Mouse (Mus musculus): ENCODE measurements around the gene Slc25a47. TPM values are rescaled to one million over a fixed set of nuclear protein-coding genes. Genes with fewer than 3 reads are reported as not detected.

Slc25a47 gene
- 10 to 100 TPM in 1 of 2 experiments, 1 to 10 TPM in 1; 8.6 to 10.5 TPM for total RNA-seq (2021)
- long read RNA-seq, experiment 1, partial matches to known transcripts: 1 of 6 reads
- long read RNA-seq, experiment 1, other reads (novel, unspliced or antisense): 4 of 6 reads
- long read RNA-seq, experiment 2, partial matches to known transcripts: 3 of 7 reads
- long read RNA-seq, experiment 2, other reads (novel, unspliced or antisense): 4 of 7 reads

DNA sequence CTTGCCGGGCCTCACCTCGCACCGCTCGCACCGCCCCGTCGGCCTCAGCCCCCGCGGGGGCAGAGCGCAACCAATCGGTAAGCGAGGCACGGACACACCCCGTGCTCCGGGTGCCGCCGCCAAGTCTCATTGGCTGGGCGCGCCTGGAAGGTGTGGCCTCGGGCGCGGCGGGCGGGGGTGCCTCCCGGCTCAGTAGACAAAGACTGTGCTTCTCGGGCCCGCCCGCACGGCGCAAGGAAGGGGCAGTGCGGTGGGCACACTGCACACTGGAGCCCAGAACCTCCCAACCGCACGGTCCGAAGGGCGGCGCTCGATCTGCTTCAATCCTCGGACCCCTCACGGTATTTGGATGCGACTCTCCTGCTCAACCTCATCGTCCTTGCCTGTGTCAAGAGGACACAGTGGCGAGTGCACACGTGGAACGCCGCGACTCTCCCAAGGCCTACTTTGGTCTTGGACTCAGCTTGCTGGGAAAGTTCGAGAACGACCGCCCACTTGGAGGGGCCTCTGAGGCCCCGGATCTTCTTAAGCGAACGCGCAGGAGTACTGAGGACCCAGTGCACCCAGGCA lies at the start of gene Slc25a47, which contains the start of gene Slc25a29:
Gene Slc25a47, plus strand, starts transcription at position 207 of the 570 bp plus-strand sequence.
Gene Slc25a29, minus strand, starts transcription at position 44 of the 570 bp plus-strand sequence.
- DNase-seq (ENCODE audit: low spot score in 2 of 2): peak; percentile 96 to 97

DNA sequence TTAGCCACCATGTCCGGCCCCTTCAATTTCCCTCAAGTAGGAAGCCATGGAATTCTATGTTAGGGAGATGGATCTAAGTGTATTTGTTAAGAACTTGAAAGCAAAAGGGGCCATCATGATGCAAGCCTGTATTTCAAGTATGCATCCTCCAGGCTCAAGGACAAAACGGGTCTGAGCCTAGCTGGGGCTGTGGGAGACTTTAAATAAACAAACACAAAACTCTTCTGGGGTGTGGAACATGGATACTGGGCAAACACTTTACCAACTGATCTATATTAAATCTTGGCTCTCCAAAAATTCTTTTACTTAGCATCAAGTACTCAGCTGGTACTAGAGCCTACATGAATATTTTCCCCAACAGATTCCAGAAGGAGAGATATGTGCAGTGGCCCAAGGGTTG lies 48.5 kb upstream of the Slc25a47 start:
- DNase-seq (ENCODE audit: low spot score in 2 of 2): no peak

DNA sequence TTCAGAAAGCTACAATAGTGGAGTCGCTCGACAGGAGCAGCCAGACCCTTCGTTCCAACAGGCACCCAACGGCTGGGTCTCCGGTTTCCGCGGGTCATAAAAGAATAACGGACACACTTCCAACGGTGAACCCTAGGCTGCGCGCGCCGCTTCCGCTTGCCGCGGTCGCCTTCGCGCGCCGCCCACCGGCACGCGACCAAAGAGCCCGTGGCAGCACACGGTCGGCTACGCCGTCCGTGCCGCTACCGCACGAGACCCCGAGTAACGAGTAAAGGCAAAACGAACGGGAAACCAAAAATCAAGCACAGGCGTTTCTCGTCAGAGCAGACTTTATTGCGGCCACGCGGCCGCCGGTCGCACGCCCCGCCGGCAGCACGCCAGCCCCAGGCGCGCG lies 43.7 kb upstream of the Slc25a47 start:
- peak; percentile 71 to 84 for DNase-seq (ENCODE audit: low spot score in 2 of 2)

DNA sequence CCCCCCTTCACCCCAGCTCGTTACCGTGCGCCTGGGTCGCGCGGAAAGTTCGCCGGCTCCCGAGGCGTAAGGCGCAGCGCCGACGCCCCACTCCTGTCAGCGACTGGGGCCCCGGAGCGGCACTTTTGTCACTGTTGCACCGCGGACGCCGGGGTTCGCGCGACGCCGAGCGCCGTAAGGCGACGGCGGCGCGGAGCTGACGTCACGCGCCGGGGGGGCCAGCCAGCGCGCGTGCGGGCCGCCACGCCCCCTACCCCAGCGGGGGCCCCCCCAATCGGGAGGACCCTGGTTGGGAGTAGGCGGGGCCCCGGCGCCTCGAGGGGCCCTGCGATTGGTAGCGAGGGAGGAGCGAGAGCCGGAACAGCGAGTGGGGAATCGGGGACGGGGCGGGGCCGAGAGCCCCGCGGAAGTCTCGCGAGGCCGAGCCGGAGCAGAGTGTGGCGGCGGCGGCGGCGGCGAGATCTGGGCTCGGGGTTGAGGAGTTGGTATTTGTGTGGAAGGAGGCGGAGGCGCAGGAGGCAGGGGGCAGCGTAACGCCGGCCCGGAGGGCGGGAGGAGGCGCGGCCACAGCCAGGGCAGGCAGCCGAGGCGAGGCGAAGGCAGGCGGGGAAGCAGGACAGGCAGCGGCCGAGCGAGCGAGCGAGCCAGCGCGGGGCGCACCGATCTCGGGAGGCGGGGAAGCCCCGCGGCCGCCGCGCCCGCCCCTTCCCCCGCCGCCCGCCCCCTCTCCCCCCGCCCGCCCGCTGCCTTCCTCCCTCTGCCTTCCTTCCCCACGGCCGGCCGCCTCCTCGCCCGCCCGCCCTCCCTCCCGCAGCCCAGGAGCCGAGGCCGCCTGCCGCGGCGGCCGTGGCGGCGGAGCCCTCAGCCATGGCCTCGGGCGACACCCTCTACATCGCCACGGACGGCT lies 43.0 kb upstream of the Slc25a47 start, which contains the start of gene Yy1:
Gene Yy1, plus strand, starts transcription at position 428 of the 907 bp plus-strand sequence.
- DNase-seq (ENCODE audit: low spot score in 2 of 2): peak; percentile 99

DNA sequence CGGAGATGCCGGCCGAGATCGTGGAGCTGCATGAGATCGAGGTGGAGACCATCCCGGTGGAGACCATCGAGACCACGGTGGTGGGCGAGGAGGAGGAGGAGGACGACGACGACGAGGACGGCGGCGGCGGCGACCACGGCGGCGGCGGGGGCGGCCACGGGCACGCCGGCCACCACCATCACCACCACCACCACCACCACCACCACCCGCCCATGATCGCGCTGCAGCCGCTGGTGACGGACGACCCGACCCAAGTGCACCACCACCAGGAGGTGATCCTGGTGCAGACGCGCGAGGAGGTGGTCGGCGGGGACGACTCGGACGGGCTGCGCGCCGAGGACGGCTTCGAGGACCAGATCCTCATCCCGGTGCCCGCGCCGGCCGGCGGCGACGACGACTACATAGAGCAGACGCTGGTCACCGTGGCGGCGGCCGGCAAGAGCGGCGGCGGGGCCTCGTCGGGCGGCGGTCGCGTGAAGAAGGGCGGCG lies 42.3 kb upstream of the Slc25a47 start:
- peak; percentile 34 to 50 for DNase-seq (ENCODE audit: low spot score in 2 of 2)

DNA sequence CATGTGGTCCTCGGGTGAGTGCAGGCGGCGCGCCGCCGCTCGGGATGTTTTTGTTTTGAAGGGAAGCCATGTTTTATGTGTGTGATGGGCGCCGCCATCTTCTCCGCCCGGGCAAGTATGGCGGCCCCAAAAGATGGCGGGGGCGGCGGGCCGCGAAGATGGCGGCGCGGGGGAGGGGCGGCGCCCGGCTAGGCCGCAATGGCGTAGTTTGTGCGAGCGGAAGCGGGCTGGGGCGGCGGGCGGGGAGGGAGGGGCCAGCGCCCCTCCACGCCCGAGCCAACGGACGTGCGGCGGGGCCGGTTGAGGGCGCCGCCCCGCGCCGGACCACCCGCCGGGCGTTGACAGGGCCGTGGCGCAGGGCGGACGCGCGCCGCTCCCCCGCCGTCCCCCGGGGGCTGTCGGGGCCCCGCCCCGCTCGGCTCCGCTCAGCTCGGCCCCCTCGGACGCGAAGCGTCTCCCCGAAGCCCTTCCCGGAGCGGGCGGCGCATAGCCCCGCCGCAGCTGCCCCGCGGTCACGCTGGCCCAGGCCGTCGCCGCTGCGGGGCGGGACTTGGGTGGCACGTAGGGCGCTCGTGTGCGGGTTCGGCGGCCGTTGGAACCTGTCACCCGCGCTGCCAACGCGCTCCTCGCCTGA lies 41.7 kb upstream of the Slc25a47 start:
- DNase-seq (ENCODE audit: low spot score in 2 of 2): peak; percentile 75 to 83

DNA sequence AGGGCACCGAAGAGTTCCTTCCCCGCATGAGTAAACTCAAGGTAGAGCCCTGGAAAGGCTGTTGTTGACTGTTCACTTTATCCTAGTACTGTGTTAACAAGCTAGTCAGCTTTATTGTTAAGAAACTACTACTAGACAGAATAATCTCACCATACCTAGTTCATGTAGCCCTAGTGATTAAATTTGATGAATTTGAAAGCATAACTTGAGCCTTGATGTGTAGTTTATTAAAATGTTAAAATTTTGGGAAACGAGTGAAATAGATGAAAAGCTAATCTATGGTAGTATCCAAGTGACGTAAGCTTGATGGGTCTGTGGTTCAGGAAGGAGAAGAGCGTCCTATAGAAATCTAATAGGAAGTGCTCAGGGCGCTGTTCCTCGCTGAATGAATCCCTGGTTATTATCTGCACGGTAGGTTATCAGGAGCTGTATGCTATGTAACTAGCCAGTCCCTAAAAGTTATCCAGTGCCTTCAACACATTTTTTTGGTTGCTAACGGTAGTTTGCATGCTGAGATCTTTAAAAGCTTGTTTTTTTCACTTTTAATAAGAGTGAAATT lies 40.8 kb upstream of the Slc25a47 start:
- no peak for DNase-seq (ENCODE audit: low spot score in 2 of 2)

DNA sequence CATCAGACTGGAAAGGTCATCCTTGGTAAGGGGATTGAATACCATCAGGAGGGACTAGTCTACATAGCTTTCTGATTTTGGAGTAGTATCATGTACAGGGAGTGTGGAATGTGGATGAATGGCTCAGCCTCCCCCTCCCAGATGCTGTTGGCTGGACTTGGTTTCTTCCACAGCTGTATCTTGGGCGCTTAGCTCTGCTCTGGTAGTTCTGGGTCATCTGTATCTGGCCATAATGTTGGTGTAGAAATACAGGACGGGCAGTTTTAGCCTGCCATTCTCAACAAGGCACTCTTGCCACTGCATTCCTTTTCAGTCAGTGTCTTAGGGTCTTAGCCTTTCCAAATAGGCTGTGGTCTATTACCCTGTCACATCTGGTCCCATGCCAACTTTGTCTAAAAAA lies 34.2 kb upstream of the Slc25a47 start:
- no peak for DNase-seq (ENCODE audit: low spot score in 2 of 2)

DNA sequence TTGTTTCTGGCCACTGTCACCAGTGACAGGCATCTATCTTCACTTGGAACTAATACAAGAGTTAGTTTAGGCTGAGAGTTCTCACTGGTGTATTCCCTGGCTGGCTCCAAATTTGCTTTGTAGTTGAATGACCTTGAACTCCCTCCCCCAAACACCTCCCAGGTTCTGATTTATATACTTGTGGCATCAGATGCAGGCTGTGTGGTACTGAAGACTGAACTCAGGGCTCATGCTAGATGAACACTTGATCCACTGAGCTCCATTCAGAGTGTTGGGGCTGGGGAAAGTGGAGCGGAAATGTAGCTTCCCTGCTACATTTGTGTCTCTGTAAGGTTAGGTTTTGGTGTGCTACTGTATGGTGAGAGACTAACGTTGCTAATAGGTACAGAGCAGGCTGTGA lies 31.5 kb upstream of the Slc25a47 start:
- DNase-seq (ENCODE audit: low spot score in 2 of 2): no peak

DNA sequence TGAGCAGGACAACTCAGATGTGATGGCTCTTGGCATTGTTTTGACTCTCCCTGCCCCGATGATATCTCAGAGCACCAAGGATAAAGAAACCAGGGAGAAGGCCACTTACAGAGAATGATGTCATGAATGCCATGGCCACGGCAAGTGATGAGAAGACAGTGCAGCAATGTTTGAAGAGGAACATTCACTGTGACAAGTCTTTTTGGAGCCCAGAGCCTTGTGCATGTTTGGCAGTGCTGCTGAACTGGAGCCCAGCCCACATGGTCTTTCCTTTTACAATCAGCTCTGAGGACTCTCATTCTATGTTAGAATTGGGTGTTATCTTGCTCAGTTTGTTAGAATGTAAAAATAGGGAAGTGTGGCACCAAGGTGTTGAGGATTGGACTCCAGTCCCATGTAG lies 27.4 kb upstream of the Slc25a47 start:
- DNase-seq (ENCODE audit: low spot score in 2 of 2): no peak

DNA sequence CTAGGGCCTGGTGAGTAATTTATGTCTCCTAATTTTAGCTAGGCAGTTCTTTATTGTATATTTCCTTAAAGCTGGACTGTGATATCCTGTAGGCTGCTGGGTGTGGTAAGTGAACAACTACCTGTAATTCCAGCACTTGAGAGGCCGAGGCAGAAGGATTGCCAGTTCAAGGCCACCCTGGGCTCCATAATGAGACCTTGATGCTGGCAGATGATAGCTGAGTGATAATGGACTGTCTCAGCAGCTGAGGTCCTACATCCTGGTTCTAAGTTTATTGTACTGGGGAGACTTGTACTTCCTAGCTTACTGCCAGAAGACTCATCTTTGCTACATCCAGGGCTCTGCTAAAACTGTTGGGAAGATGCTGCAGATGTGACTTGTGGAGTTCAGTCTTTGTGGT lies 26.1 kb upstream of the Slc25a47 start:
- no peak for DNase-seq (ENCODE audit: low spot score in 2 of 2)

DNA sequence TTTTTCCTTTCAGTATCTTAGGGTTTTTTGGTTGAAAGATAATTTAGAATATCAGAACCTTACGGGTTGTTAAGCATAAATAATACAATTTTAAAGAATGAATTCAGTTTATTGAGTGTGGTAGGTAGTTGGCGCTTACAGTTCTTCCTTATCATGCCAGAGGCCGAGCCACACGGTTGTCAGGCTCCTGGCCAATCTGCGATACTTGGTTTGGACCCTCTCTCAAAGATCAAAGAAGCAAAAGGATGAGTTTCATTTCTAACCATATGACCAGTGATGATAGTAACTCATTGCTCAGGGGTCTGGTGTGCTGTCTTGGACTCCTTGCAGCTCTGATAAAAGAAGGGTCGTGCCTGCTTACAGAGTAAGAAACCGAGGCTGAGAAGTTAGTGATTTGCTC lies 25.5 kb upstream of the Slc25a47 start:
- no peak for DNase-seq (ENCODE audit: low spot score in 2 of 2)

DNA sequence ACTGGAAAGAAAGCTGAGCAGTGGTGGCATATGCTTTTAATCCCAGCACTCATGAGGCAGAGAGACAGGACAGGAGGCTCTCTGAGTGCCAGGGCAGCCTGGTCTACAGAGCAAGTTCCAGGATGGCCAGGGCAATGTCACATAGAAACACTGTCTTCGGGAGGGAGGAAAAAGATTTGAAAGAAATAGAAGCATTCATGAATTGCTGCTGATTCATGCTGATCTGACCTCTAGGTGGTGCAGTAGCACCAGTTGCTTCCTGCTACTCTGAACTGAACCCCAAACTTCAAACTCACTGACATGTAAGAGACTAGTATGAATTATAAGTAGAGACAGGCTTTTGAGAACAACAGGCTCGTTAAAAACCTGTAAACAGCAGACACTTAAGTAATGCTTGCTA lies 24.7 kb upstream of the Slc25a47 start:
- DNase-seq (ENCODE audit: low spot score in 2 of 2): no peak

DNA sequence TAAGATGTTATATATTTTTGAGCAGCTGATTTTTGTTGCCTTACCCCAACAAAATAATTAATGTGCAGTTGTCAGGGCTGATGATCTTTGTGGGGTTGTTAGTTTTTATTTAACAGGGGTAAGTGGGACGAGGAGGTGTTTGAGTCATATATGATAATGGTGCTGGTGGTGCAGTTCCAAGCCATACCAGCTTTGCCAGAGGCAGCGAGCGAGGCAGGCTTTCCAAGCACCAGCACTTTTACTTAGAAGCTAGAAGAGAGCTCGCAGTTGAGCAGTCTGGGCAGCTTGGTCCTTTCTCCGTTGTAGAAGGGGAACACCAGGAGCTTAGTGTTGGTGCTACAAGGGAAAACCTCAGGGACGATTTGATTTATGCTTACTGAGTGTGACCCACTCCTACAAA lies 23.4 kb upstream of the Slc25a47 start:
- DNase-seq (ENCODE audit: low spot score in 2 of 2): no peak

DNA sequence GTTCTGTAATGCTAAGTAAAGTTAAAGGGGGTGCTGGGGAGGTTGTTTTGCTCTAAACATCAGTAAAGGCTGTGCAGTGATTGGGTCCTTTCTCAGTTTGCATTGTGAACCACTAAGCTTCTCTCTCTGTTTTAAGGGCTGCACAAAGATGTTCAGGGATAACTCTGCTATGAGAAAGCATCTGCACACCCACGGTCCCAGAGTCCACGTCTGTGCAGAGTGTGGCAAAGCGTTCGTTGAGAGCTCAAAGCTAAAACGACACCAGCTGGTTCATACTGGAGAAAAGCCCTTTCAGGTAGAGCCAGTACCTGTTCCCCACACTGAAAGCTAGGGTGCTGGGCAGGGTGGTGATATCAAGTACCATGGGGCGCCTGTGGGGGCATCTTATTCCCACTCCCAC lies 21.4 kb upstream of the Slc25a47 start:
- no peak for DNase-seq (ENCODE audit: low spot score in 2 of 2)

DNA sequence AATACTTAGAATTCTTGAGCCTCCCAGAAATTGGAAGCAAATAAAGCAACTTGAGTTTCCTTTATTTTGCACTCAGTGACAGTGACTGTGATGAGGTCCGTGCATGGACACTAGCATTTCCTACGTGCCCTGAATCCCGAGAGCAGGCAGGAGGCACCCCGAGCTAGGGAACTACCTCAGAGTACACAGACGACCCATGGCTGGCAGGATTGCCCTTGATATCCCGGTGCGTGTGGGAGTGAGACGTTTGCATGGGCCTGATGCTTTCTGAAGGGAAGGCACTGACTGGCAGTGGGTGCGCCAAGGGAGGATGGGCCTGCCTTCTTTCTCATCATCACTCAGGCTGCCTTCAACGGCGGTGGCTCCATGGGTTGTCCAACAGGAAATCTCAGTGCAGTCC lies 19.3 kb upstream of the Slc25a47 start:
- DNase-seq (ENCODE audit: low spot score in 2 of 2): no peak

DNA sequence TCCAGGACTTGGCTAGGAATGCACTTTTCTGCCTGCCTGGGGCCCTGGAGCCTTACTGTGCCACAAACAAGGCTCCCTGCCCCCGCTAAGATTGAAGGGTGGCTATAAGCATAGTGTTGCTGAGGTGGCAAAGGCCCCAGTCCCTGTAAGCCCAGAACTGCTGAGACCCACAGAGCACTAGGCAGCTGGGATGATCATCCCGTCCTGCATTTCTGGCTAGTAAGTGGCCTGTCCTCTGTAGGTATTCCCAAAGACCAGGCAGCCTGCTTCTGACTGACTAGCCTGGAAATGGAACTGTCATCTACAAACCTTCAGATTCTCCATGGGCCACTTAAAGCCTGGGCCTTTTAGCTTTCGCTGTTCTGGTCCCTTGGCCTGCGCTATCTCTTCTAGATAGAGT lies 15.4 kb upstream of the Slc25a47 start:
- DNase-seq (ENCODE audit: low spot score in 2 of 2): no peak

DNA sequence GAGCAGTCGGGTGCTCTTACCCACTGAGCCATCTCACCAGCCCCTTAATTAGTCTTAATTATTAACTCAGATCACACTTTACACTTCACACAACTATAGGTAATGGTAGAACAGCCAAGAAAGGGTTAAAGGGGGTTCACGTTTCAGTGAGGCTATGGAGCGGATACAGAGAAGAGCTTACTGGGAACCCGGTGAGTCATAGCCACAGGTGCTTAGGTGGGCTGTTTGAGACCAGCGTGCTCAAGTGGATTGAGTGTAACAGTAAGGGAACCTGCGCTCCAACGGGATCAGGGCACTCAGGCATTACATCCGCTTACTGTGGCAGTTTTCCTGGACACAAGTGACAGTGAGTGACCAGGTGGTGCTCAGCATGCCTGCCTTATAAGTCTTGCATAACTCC lies 12.8 kb upstream of the Slc25a47 start:
- DNase-seq (ENCODE audit: low spot score in 2 of 2): no peak

DNA sequence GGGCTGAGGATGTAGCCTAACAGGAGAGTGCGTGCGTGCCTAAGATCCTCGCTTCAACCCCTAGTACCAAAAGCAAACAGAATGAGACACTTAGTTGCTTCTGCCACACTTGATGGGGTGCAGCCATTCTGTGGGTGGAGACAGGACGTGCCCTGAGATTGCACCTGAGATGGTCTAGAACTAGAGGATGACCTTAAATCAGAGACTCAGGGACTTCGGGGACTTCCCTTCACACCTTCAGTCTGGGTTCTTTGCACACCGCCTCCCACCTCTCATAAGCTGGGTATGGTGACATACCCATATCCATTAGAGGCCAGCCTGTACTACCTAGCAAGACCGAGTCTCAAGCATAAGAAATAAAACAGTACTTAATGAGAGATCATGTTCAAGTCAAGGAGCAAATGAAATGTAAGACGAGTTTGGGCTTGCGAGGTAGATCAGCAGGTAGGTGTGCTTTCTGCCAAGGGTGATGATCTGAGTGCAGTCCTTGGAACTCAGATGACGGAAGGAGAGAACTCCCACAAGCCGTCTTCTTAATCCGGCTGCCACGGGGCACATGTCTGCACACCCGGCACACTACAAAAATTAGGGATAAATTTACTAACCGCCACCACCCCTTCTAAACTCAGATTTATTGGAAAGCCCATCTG lies 11.5 kb upstream of the Slc25a47 start:
- no peak for DNase-seq (ENCODE audit: low spot score in 2 of 2)

DNA sequence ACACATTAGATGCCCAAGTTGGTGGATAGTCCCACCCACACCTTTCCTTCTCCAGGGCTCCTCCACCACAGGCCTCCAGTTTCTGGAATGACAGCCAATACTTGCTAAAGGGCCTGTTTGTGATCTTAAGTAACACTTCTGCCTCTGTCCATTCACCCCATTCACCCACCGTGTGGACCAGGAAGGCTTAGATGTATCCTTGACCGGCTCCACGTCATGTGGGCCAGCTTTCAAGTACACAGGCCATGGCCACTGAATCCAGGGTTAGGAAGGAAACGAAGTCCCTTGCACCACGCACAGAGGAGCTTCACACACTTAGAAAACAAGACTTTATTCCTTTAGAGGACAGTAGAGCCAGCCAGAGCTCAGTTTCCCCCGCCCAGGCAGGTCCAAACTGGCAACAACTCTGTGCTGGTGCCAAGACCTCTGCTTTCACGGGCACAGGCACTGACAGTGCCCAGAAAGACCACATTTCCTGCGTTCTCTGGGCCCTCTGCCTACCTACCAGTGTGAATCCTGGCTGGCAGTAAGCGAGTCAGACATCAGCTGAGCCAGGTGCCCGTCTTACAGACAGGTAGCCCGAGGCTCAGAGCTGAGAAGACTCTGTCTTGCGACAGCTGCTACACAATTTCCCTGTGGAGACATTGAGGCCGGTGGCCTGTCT lies 10.2 kb upstream of the Slc25a47 start:
- no peak for DNase-seq (ENCODE audit: low spot score in 2 of 2)
